Mouse (Mus musculus) lung, adult 2 months (tissue): ENCODE measurements around the gene Celf5.

Experiments
- CTCF ChIP-seq: fragments of 200-500 bp; IDR thresholded peaks from 2 replicates; pipeline ENCODE4 v1.5.1; 2011; ENCODE audit warnings: mild to moderate bottlenecking, low read length, control low read depth; ENCODE audit not compliant: insufficient read depth
- POLR2A ChIP-seq: fragments of 200-500 bp; IDR thresholded peaks from 2 replicates; pipeline ENCODE4 v1.6.1; 2011; ENCODE audit warnings: low read depth, mild to moderate bottlenecking, control low read depth, low read length, borderline replicate concordance; ENCODE audit errors: extremely low read depth

GRCm38 (mm10) chr10:81497401-81498270, 15.1 kb upstream of the Celf5 start:
- TF ChIP-seq CTCF: no peak
- no peak for TF ChIP-seq POLR2A
